Mouse (Mus musculus): ENCODE results near the gene Tpcn2.

Gene Tpcn2

DNA sequence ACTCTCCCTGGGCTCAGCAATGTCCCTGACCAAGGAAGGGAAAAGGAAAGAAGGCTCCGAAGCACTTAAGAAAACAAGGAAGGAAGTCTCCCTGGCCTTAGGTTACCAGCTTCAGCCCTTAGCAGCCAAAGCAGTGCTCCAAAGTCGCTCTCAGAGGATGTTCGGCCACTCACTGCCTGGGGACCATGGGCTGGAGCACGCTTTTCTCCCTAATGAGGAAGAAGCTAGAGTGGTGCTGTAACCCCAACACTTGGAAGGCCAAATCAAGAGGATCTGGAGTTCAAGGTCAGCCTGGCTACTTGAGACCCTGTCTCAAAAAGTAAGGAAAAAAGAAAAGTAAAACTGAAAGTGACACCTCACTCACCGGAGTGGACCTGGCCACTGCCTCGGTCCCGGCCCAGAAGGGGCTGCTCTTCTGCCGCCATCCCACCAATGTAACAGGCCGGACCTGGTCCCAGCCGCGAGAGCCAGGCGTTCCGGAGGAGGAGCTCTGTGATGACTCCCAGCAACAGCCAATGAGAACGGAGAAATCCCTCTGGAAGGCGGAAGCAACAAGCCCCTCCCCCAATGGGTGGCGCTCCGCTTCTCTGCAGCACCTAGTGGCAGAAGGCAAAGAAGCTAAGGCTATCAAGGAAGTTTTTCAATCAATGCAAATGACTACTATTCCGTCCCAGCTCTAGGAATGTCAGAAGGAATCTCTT lies at the start of gene Tpcn2:
Gene Tpcn2, minus strand, starts transcription at position 525 of the 701 bp plus-strand sequence.
- peak; percentile 92 for DNase-seq

DNA sequence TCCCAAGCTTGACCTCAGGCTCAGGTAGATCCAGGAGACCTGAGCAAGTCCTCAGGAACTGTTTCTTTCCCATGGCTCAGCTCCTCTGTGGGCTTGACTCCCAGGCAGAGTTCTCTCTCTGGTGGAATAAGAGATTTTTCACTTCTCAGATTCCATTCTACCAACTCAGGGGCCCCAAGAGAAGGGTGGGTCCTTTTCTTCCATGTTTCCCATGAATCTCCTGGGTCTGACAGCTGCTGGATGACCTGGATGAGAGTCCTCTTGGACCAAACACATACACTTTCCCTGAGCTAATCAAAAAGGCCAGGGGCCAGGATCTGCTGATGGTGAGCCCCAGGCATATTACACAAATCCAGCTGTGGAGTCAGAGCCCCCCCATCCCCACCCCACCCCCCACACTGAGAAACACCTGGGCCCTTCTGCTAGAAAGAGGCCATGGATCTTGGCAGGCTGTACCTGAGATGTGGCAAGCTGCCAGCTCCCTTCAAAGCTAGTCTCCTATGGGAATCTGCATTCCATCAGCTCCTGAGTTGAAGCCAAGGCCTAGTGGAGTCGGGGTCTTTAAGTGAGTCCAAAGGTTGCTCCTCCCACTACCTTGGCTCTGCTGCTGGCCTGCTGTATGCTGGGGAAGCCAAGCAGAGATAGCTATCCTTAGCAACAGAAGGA lies 48.7 kb upstream of the Tpcn2 start:
- DNase-seq, result no peak

DNA sequence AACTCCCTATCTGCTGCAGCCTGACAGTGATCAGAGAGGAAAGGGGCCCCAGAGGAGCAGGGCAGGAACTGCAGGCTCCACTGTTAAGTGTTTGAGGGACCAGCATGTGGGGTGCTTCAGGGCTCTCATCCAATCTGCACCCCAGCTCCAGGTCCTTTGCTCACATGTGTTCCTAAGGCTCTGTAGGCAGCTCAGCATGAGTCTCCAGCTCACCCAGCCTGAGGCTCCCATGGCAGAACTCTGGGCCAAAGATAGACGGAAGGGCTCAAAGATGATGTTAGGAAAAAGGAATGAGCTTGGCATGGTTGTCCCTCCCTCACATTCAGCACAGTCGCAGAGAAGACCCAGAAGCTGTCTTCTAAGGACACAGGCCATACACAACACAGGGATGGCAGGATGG lies 46.8 kb upstream of the Tpcn2 start:
- no peak for DNase-seq

DNA sequence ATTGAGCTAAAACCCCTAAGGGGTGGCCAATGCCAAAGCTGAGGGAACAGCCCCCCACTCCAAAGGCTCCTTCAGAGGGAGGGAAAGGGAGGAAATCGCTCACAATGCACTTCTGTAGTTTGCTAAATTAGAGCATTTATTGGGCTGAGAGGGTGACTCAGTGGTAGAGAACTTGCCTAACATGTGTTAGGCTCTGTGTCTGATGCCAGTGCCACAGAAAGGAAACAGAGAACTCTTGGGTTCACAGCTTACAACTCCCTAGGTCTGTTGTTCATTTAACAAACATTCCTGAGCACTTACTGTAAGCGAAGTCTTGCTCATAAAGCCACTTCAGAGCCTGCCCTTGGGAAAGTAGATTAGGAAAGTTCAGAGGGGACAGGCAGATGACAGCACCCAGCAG lies 46.2 kb upstream of the Tpcn2 start:
- no peak for DNase-seq

DNA sequence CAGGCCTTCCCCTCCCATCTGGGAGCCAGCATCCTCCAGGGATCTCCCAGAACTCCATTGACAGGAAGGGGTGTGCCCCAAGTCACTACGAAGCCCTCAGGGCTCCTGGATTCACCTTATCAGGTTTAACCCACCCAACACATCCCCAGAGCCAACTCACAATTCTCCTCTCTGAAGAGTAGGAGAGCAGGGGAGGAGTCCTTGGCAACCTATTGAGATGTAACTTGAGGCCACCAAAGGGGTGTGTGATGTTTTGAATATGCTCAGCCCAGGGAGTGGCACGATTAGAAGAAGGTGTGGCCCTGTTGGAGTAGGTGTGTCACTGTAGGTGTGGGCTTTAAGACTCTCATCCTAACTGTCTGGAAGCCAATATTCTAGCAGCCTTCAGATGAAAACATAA lies 41.9 kb upstream of the Tpcn2 start:
- DNase-seq, result no peak

DNA sequence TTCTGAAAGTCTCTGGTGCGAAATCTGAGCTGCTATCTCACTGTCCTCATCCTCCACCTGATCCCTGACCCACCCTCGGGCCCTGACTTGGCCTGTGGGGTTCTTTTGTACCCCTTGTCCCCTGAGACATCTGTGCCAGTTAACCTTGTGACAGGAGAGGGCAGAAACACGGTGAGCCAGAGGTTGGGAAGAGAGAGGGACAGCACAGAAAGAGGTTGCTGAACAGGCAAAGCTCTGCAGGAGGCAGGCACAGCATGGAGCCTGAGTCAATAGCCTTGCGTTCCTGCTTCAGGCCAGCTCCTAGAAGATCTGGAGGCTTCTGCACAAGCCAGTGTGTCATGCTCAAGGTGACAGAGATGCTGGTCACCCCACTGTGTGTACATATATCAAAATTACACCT lies 39.8 kb upstream of the Tpcn2 start:
- DNase-seq, result no peak

DNA sequence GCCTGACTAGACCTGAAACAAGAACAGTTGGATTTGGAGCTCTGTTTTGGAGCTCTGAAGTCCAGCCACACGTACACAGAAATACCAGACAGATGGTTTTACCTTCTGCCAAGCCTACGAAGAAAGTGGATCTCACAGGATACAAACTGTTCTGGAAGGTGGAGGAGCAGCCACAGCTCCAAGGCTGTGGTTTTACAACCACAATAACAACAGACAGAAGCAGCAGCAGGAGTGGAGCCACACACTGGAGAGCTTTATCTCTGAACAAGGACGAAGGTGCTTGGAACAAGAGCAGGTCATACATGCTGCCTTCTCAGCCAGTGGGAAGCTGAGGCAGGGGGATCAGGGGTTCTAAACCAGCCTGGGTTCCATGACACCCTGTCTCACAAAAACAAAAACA lies 35.7 kb upstream of the Tpcn2 start:
- no peak for DNase-seq

DNA sequence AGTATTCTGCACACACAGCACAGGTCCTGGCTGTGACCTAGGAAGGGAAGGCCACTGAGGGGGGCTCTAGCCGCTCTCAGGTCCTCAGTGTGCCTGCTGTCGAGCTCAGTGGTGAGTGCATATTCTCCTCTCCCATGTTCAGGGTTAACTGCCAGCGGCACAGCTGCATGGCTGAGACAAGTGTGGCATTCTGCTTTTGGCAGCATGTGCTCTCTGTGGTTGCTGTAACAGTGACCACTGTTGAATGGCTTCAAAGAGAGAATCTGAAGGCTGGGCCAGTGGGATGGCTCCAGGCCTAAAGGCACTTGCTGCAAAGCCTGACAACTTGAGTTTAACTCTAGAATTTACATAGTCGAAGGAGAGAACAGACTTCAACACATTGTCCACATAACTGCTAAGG lies 33.7 kb upstream of the Tpcn2 start:
- no peak for DNase-seq

DNA sequence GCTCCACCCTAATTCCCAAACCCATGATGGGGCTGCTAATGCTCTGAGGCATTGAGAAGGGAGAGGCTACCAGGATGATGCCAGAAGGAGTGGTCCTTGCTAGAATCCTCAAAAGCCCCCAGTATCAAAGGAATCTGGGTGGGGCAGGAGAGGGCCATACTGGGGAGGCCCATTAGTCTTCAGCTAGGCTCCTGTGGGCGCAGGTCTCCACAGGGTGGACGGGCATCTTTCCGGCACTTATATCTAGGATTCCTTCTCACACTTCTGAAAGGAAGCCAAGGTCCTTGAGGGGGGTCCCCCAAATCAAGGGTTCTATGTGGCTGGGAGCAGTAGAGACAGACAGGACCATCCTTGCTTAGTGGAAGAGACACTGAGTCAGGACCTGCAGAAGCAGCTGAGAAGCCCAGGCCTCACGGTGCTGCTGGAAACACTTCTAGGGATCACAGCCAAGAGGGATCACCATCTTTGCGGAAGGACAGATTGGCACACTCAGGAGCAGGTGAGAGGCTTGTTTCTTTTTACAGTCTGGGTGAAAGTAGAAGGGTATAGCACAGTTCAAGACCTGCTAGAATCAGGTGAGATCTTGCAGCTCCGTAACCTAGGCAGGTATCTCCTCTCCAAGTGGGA lies 31.1 kb upstream of the Tpcn2 start, which contains the start of gene Mrgprd:
Gene Mrgprd, plus strand, starts transcription at position 51 of the 627 bp plus-strand sequence.
- DNase-seq, result no peak

DNA sequence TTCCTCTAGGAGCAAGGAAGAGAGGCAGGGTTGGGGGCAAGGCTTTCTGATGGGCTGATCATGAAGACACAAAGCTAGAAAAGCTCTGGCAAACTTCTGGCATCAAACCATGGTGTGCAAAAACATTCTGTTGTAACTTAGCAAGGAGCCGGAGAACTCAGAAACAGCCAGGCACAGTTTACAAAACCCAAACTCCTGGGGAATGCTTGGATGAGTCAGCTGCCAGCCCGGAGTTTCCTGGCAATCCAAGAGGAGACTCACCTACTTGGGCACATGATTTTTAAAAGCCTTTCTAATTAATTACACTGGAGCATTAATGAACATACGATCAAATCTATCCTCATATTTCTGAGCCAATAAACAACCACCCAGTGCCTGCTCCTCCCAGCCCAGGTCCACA lies 28.3 kb upstream of the Tpcn2 start:
- no peak for DNase-seq

DNA sequence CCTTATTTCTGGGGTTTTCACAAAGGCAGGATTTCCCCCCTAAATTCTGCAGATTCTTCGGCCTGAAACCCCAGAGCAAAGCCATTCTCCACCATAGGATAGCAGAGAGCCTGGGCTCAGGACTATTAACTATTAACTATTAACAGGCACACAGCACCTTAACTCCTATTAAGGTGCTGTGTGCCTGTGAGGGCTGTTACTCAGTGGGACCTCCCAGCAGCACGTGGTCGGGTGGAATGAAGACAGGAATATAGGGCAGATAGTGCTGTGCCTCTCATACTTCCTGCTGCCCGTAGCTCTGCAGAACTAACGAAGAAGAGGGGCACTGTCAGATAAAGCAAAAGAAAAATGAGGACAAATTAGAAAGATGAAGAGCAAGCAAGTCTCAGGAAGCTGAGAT lies 26.7 kb upstream of the Tpcn2 start:
- DNase-seq, result no peak

DNA sequence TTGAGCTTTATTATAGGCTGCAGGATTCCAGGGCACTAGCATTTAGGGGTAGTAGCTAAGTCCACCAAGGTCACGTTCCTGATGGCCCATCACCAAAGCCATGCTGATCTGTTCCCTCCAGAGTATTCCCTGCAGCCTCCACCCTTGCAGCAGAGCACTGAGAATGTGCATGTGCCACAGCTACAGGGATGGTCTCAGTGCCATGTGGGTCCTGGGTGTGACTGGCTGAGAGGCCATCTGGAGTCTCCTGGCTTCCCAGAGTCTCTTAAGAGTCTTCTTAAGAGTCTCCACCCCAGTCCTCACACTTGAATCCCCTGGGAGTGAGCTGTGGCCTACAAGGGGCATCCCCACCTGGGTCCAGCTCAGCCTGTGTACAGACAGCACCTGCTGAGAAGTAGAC lies 26.1 kb upstream of the Tpcn2 start:
- DNase-seq, result no peak

DNA sequence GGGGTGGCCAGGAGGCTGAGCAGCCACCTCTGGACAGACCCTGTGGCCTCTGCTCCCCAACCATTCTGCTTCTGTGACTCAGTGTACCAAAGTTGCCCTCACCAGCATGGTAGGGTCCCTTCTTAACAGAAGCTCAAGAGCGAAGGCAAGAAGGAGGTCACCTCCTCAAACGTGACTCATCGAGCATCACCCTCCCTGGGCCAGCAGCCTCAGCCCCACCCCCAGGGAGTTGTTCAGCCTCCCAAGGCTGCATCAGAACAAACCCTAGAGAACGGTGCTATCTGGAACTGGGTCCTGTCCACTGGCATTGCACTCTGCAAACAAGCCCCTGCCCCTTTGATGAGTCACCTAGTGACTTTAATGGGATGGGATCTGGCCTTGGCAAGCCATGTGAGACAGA lies 25.1 kb upstream of the Tpcn2 start:
- DNase-seq, result no peak

DNA sequence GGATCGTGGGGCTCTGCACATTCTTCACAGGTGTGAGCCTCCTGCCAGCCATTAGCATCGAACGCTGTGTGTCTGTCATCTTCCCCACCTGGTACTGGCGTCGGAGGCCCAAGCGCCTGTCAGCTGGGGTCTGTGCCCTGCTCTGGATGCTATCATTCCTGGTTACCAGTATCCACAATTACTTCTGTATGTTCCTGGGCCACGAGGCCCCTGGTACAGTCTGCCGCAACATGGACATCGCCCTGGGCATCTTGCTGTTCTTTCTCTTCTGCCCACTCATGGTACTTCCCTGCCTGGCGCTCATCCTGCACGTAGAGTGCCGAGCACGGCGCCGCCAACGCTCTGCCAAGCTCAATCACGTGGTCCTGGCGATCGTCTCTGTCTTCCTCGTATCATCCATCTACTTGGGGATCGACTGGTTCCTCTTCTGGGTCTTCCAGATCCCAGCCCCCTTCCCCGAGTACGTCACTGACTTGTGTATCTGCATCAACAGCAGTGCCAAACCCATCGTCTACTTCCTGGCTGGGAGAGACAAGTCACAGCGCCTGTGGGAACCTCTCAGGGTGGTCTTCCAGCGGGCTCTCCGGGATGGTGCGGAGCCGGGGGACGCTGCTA lies 24.4 kb upstream of the Tpcn2 start:
- no peak for DNase-seq

DNA sequence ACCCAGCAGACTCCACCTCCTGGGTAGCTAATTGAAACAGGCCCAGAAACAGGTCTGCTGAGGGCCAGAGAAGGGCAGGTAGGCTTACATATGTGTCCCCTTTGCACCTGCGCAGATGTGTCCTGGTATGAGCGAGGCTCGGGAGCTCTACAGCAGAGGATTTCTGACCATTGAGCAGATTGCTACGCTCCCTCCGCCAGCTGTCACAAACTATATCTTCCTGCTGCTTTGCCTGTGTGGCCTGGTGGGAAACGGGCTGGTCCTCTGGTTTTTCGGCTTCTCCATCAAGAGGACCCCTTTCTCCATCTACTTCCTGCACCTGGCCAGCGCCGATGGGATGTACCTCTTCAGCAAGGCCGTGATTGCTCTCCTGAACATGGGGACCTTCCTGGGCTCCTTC lies 23.8 kb upstream of the Tpcn2 start:
- DNase-seq, result no peak

DNA sequence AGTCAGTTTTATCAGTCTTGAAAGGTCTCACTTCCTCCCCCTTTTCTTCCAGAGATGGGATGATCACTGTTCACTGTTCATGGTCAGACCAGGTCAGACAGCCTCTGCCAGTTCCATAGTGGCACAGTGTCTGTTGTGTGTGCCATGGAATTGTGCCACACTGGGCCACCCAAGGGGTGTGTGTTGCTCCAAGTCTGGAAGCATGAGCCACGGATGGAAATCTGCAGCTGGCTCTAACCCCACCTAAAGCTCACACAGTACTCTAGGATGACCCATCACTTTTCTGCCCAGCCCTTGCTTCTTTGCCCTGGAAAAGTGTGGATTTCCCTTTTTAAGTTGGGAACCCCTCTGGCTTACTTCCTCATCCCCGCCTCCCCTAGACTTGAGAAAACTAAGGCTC lies 20.3 kb upstream of the Tpcn2 start:
- no peak for DNase-seq

DNA sequence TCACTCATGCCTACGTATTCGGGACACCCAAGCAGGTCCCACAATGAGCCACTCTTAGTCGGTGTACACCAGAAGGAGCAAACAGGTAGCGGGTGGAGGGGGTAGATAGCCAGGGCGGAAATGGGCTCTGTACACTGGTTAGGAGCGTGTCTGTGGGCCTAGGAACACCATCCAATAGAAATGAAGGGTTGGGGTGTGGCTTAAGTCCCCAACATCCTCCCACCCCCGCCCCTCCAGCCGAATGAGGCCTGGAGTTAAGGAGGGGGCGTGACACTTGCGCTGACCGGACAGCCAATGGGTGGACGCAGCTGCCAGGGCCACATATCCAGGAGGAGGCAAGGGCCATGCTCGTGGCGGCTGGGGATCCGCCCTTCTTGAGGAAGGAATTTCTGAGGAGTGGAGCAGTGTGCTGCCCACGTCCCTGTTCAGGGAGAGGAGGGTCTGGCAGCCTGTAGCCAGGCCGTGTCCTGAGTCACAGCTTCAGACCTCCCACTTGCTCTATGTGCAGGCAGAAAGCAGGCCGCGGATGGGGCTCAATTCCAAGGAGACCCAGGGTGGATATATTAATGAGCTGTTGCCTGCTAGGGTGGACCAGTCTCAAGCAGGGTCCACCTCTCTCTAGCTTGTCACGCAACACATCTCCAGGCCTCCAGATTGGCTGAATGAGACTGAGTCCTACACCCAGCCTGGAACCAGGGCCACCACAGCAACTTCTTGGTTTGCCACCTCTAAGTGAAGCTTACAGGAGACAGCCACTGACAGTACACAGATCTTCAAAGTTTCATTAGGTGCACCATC lies 18.9 kb upstream of the Tpcn2 start:
- no peak for DNase-seq

DNA sequence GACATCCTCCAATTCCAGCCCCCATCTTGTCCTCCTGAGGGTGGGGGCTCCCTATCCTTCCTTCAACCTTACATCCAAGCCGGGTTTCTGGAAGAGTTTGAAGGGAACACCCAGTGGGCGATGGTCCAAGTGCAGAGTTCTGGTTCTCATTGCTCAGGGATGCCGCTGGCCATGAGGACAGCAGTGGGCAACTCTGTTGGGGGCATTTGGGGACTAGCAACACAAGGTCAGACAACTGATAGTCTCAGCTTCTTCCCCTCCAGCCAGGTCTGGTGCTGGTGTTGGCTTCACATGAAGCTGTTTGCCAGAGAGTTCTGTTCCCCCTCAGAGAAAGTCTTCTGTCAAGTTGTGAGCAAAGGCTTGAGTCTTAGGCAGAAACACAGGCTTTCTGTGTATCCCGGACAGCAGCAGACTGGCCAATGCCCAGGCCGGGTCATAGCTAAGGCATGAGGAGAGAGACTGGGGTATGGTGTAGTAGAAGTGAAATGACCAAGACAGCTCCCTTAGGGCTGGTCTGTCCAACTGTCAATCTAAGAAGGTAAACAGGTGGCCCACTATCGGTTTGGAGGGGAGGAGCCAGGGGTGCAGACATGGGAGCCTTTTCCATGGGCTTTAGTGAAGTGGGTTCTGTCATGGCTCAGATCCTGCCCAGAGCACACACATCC lies 17.7 kb upstream of the Tpcn2 start:
- no peak for DNase-seq

DNA sequence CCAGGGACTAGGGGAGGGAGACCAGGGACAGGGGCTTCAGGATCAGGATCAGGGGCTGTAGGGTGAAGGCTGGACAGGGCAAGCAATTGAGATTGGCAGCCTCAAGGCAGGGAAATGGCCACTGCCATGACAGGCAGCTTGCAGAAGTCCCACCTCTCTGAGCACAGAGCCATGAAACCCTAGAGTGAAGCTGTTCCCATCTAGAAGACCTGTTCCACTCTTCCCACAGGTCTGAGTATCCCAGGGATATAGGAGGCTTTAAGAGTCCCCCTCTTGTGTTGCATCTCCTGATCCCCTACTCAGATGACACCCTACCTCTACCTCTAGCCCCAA lies 17.2 kb upstream of the Tpcn2 start:
- no peak for DNase-seq

DNA sequence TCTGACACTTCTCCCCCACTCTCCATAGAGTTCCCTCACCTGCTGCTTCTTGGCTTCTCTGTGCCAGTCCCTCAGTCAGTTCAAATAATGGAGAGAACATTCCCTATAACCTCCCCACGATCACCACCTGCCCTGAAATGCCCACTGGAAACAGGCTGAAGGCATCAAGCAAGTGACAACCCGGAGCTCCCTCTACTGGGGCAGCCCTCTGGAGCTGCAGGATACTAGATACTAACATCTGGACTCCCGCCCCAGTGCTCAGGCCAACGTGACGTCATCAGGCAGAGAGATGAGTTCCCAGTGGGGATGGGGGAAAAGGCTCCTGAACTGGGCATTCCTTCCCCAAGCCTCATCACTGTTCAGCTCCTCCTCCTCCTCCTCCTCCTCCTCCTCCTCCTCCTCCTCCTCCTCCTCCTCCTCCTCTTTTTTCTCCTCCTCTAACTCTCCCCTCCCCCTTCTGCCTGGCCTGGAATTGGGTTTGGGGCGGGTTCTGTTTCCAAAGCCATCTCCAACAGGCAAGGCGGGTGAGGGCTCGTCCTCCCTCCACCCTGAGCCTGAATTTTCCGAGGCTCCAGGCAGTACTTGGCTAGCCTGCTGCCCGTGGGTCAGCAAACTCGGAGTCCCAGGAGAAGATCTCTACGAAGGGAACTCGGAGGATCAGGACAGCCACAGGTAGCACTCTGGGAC lies 16.7 kb upstream of the Tpcn2 start, which contains the start of gene Mrgprf:
Gene Mrgprf, plus strand, starts transcription at position 508 of the 687 bp plus-strand sequence.
- no peak for DNase-seq

DNA sequence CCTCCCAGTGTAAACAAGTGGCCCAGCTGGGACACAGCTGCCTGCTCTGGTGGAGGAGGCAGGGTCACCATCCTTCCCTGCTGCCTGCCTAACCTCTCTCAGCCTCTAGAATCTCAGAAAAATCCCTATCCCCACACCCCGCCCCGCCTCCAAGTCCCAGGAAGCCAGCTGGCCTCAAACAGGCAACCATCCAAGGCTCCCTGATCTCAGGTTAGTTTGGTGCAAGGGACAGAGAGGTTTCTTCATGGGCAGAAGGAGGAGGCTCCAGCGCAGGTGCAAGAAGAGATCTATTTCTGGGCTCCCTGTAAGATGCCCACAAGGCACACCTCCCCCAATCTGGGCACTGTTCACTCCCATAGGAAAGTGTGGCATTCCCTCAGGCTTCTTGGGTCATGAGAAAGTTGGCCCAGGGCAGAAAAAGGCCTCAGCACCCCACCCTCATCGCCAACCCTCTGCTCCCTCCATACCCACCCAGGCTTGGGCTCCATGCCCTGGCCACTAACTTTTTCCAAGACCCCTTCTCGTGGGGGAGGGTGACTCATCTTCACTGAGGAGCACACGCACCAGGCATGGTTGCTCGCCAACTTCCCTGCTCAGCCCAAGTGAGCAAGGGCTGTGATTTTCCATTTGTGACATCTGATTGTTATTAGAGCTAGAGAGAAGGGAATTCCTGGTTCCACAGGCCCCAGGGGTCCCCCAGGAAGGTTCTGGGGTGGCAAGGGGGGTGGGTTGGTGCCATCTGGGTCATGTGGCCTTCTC lies 15.9 kb upstream of the Tpcn2 start:
- no peak for DNase-seq
